Mouse (Mus musculus): ENCODE results near the gene Mmp23. TPM values are rescaled to one million over a fixed set of nuclear protein-coding genes. Genes with fewer than 3 reads are reported as not detected.
"Not testable (repeated sequence)": the region's sequence is repeated elsewhere in the genome, so short reads cannot be mapped to it uniquely, and the experiment has no call there.

Mmp23 gene
- polyA plus RNA-seq, 1 experiment from 2014 or later = 9.2 TPM

DNA sequence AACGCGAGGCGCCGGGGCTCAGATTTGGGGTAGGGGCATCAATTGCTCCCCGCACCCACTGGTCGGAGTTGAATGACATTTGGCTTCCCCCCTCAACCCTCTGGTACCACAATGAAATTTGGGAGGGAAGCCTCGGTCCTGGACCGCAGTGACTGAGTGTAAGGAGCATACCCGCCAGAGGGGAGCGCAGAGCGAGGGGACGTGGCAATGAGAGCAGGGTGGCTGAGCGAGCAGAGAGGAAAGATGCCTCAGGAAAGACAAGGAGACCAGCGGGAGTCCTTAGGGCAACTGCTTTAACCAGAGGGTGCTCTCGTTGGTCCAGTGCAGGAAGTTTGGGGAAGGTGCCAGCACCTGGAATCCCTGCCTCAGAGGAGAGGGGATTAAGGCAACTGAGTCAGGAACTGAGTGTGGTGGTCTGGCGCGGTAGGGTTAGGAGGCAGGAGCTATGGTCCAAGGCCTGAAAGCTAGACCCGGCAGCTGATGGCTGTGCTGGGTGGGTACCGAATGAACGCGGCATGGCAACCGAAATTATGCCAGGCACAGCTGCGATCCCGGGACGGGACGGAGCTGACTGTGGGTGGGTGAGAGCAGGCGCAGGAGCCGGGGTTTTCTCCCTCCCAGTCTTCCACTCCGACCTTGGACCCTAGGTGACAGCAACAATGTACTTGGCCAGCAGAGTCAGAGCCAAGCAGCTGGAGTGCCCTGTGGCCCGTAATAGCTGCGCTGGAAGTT, 433 bp upstream of the Mmp23 start:
- WGBS (ENCODE audit: insufficient replicate concordance) = 5% methylated on average over 31 of the region's 31 CpGs
- ATAC-seq = no peak
- Histone ChIP-seq H3K4me2 (peak overlapping the region; percentile 67), H3K27me3 (replicated peaks) (peaks cover 59% of the 10 kb centered on the region), H3K4me1 (peaks cover 44% of the 10 kb centered on the region), H3K36me3 (peaks cover 31% of the 10 kb centered on the region), H3K4me3 (peak overlapping the region; percentile 45), H3K9me3 (replicated peaks) (no peaks in the 10 kb centered on the region), H3K9ac (no peak overlapping the region), H3K27ac (no peak overlapping the region)

DNA sequence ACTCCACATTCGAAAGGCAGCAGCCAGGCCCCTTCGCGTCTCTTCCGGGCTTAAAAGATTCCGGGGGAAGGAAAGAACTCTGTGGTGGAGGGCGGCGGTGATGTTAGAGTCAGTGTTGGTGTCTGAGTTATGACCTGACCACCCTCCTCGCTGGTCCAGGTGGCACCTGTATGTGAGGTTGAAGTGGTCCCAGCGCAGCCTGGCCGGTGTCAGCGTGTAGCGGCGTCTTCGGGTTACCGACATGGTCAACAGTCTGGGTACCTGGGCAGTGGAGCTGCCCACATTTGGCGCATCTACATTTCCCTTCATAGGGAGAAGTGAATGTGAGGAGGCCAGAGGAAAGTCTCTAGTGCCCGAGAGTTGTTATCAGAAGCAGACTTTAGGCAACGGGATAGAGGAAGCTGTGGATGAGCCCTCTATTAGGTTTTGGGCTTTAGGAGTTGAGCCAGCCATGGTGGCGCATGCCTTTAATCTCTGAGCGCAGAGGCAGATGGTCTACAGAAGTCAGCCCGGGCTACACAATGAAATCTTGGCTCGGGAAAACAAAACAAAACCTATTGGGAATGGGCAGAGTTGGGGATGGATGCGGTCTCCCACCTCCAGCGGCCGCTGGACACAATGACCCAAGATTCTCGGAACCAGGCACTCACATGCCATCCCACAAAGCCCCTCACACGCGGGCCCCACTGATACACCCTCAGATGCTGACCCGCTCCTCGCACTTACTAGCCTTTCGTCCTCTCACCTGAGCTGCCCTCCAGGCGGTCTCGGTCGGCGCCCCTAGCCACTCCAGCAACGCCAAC, 700 bp downstream of the Mmp23 start:
- peak overlapping the region; percentile 67 for H3K4me2 ChIP-seq
- peak overlapping the region; percentile 34 for H3K4me3 ChIP-seq
- no peak for ATAC-seq
- peaks cover 42% of the 10 kb centered on the region for H3K36me3 ChIP-seq
- peaks cover 59% of the 10 kb centered on the region for H3K27me3 ChIP-seq (replicated peaks)
- H3K4me1 ChIP-seq = peaks cover 44% of the 10 kb centered on the region
- no peaks in the 10 kb centered on the region for H3K9me3 ChIP-seq (replicated peaks)
- 20% methylated on average over 36 of the region's 36 CpGs for WGBS (ENCODE audit: insufficient replicate concordance)
- peak overlapping the region; percentile 36; the same call in 1 of the 2 replicates for H3K9ac ChIP-seq
- H3K27ac ChIP-seq = no peak overlapping the region

DNA sequence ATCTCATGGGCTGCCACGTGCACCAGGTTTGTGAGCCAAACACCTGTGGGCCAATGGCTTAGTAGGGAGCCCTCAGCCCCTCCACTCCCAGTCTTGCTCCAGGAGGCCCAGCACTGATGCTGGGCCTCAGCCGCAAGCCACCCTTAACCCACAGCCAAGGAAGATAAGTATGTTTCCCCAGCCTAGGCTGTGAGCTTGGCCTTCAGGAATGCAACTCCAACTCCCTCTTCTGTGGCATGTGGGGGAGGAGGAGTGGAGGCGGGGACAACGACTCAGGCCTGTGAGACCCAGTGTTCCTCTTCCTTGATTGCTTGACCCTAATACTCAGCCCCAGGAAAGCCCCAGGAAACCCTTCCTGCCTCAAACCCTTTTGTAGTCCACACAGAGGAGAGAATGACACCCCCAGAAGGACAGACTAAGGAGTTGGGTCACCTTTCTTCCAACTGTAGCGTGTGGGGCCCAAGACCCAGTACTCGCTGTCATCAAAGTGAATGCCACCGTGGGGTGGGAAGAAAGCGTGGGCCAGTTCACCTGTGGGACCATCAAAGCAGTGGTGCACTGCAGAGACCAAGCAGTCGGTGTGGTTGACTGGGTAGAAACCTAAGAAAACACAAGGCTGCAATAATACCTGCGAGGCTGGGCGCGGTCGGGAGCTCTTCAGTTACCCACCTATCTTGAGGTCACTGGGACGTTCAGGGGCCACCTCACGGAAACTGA, 1.5 kb downstream of the Mmp23 start:
- Histone ChIP-seq H3K27me3 (replicated peaks) (peaks cover 59% of the 10 kb centered on the region), H3K4me1 (peaks cover 44% of the 10 kb centered on the region), H3K4me3 (no peak overlapping the region), H3K4me2 (no peak overlapping the region), H3K9ac (no peak overlapping the region), H3K27ac (no peak overlapping the region), H3K36me3 (peaks cover 50% of the 10 kb centered on the region), H3K9me3 (replicated peaks) (no peaks in the 10 kb centered on the region)
- no peak for ATAC-seq
- WGBS (ENCODE audit: insufficient replicate concordance) = 46% methylated on average over 15 of the region's 15 CpGs

DNA sequence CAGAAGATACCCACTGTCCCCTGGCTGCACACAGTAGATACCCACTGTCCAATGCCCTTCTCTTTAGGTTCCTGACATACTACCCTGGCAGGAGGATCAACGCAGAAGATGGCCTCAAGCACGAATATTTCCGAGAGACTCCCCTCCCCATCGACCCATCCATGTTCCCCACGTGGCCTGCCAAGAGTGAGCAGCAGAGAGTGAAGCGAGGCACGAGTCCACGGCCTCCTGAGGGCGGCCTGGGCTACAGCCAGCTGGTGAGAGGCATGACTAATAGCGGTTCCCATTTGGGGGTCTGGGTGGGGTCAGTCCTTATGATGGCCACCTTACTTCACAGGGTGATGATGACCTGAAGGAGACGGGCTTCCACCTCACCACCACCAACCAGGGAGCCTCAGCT, 3.8 kb downstream of the Mmp23 start:
- Histone ChIP-seq H3K27me3 (replicated peaks) (peaks cover 39% of the 10 kb centered on the region), H3K36me3 (peaks cover 70% of the 10 kb centered on the region), H3K9ac (no peak overlapping the region), H3K4me1 (peaks cover 31% of the 10 kb centered on the region), H3K9me3 (replicated peaks) (no peaks in the 10 kb centered on the region), H3K4me2 (no peak overlapping the region), H3K4me3 (no peak overlapping the region), H3K27ac (no peak overlapping the region)
- WGBS (ENCODE audit: insufficient replicate concordance) = 89% methylated on average over 11 of the region's 11 CpGs
- no peak for ATAC-seq

DNA sequence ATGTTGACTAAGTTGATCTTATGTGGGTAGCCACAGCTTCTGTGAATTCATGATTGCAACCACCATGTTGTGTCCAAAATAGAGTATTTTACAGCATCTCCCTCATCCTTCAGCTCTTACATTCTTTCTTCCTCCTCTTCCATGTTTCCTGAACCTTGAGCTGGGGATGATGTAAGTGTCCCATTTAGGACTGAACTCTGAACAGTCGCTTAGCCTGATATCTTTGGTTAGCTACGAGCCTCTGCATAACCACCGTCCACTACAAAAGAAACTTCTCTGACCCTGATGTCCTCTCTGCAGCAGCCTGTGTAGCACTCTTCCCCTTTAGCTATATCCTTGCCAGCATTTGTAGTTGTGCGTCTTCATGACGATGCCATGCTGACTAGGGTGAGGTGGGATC, 7.5 kb downstream of the Mmp23 start:
- Histone ChIP-seq H3K27ac (no peak overlapping the region), H3K4me1 (no peaks in the 10 kb centered on the region), H3K4me3 (no peak overlapping the region), H3K36me3 (peaks cover 97% of the 10 kb centered on the region), H3K9ac (no peak overlapping the region), H3K4me2 (no peak overlapping the region), H3K27me3 (replicated peaks) (0 out of 2 replicates have a peak, but pooled peaks cover 3% of the 10 kb centered on the region), H3K9me3 (replicated peaks) (no peaks in the 10 kb centered on the region)
- WGBS (ENCODE audit: insufficient replicate concordance) = 89% methylated on average over 5 of the region's 5 CpGs
- ATAC-seq = no peak

DNA sequence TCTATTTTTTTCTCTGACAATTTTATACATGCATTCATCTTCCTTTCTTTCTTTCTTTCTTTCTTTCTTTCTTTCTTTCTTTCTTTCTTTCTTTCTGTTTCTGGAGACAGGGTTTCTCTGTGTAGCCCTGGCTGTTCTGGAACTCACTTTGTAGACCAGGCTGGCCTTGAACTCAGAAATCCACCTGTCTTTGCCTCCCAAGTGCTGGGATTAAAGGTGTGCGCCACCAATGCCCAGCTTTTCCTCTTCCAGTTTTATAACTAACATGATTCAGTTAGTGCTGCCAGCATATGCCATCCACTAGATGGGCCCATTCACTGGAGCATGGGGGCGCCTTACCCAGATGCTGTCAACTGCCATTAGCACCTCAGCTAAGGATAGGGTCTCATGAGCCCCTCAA, 7.9 kb downstream of the Mmp23 start, which contains the start of gene Gm10563:
Gene Gm10563 (minus strand): TSS at position 101 of the 400 bp plus-strand sequence.
- not testable (repeated sequence) for H3K9me3 ChIP-seq (replicated peaks); H3K9ac ChIP-seq; H3K4me2 ChIP-seq; H3K27ac ChIP-seq; H3K4me3 ChIP-seq; ATAC-seq; H3K4me1 ChIP-seq; H3K27me3 ChIP-seq (replicated peaks)
- 86% methylated on average over 2 of the region's 2 CpGs for WGBS (ENCODE audit: insufficient replicate concordance)
- peaks cover 97% of the 10 kb centered on the region for H3K36me3 ChIP-seq

DNA sequence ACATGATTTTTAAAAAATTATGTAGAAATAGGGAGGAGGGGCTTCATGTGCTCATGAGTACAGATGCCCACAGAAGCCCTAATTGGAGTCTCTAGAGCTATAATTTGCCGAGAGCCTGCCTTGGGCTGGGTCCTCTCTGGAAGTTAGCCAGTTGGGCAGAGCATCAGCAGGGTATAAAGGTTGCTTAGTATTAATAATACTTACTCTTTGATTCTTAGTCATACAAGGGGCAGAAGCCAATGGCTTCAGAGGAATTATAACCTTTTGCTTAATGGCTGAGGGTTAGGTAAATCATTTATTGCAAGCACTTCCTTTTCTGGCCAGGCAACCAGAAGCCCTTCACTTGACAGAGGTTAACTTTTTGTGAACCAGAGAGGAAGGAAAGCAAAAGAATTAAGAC, 9.7 kb downstream of the Mmp23 start:
- H3K4me1 ChIP-seq = no peaks in the 10 kb centered on the region
- no peaks in the 10 kb centered on the region for H3K9me3 ChIP-seq (replicated peaks)
- H3K4me3 ChIP-seq = no peak overlapping the region
- no peak overlapping the region for H3K4me2 ChIP-seq
- H3K27me3 ChIP-seq (replicated peaks) = no peaks in the 10 kb centered on the region
- peaks cover 95% of the 10 kb centered on the region for H3K36me3 ChIP-seq
- H3K27ac ChIP-seq = no peak overlapping the region
- H3K9ac ChIP-seq = no peak overlapping the region
- 80% methylated on average over 1 of the region's 1 CpGs for WGBS (ENCODE audit: insufficient replicate concordance)
- no peak for ATAC-seq

DNA sequence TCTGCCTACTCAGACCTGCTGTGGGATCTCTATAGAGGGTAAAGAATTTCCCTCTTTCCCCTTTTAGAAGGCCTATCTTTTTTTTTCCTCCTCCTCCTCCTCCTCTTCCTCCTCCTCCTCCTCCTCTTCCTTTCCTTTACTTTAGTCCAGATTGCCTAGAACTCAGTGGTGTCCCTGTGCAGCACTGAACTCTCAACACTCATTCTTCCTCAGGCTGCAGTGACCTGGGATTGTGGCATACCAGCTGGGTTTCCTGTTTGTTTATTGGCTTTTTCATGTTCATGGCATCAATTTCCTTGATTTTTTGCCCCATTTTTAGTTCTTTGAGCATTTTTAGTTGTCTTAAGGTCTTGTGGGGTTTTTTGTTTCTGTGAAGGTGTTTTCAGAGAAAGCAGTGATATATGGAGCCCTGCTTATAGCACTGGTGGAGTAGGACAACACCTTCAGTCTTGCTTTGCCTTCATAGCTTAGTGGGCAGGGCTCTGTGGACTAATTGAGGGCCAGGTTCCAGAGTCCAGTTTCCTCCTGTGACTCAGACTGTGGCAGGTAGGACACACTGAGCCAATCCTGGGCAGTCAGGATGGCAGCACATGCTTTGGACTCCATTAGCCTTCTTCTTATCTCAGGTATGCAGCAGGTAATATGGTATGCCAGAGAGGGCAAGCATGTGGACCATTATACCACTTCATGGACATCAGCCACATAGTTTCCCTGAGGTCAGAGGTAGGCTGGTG, 17.3 kb downstream of the Mmp23 start:
- H3K27ac ChIP-seq = no peak overlapping the region

DNA sequence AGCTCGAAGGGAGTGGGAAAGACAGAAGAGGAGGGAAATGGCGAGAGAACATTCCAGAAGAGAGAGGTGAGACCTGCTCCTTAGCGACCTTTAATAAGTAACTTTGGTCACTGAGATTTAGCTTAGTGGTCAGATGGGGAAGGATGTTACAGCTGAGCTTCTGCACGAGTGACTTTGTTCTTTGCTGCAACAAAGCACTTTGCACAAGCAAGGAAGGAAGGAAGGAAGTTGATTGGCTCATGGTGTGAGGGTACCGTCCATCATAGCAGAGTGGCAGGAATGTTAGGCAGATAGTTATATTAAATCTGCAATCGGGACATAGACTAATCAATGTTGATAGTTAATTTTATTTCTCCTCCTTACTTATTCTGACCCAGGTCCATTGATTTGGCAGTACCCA, 22.9 kb downstream of the Mmp23 start:
- ATAC-seq = no peak
- H3K4me3 ChIP-seq = no peak overlapping the region
- H3K9ac ChIP-seq = no peak overlapping the region
- 68% methylated on average over 6 of the region's 6 CpGs for WGBS (ENCODE audit: insufficient replicate concordance)
- peaks cover 4% of the 10 kb centered on the region; the same call in 1 of the 2 replicates for H3K4me1 ChIP-seq
- H3K9me3 ChIP-seq (replicated peaks) = no peaks in the 10 kb centered on the region
- no peak overlapping the region for H3K27ac ChIP-seq
- H3K4me2 ChIP-seq = no peak overlapping the region
- no peaks in the 10 kb centered on the region for H3K27me3 ChIP-seq (replicated peaks)
- H3K36me3 ChIP-seq = peaks cover 84% of the 10 kb centered on the region

More for the DNA sequence above, 17.3 kb downstream of the Mmp23 start:
- no peak overlapping the region for H3K4me3 ChIP-seq
- no peak overlapping the region for H3K4me2 ChIP-seq
- ATAC-seq = no peak
- H3K36me3 ChIP-seq = peaks cover 95% of the 10 kb centered on the region
- H3K9me3 ChIP-seq (replicated peaks) = no peaks in the 10 kb centered on the region
- H3K27me3 ChIP-seq (replicated peaks) = no peaks in the 10 kb centered on the region
- H3K9ac ChIP-seq = no peak overlapping the region
- no peaks in the 10 kb centered on the region for H3K4me1 ChIP-seq

DNA sequence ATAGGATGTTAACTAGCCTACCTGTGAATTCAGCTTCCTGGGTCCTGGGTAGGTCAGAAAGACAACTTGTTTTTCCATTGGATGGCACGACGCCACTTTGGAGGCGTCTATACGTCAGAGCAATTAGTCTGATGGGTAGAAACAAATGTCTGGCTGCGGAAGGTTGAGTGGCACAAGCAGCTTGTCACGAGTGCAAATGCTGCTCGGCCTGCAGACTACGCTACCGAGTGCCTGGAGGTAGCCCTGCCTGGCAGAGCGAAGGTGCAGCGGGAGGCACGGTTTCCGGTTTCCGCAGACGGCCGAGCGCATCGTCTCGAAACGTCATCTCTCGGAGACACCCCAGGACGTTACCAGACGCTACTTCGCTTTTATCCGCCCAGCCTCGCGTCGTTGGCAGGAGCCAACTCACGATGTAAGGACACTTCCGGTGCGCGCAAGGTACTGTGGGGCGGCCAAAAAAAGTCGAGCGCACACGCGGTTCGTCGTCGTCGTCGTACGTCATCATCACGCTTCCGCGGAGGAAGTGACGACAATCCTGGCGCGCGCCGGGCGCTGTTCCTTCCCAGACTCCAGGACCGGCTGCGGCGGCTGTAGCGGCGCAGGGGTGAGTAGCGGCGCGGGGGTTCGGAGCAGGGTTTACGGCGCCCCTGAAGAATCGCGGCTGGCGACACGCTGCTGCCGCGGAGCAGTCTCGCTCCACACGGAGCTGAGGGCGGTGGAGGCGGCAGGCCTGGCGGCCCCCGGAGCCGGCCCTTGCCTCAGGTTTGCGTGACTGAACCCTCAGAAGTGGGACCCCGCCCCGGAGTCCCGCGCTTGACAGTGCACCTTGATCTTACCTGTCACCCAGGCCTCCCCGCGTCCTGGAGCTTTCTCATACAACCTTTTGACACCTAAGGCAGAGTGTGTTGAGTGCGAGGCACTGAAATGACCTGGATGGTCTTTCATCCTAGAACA, 28.6 kb downstream of the Mmp23 start, which contains the start of gene Cdk11b:
Gene Cdk11b (plus strand): TSS at position 517 of the 954 bp plus-strand sequence.
- Histone ChIP-seq H3K9ac (peak within 1 kb of the TSS; percentile 87), H3K4me3 (peak within 1 kb of the TSS; percentile 85)

More for the DNA sequence above, 28.6 kb downstream of the Mmp23 start, which contains the start of gene Cdk11b:
- Histone ChIP-seq H3K27me3 (replicated peaks) (no peaks in the 10 kb centered on the region), H3K4me1 (peaks cover 14% of the 10 kb centered on the region), H3K4me2 (peak within 1 kb of the TSS; percentile 68), H3K36me3 (peaks cover 58% of the 10 kb centered on the region), H3K9me3 (replicated peaks) (no peaks in the 10 kb centered on the region), H3K27ac (peak within 1 kb of the TSS; percentile 95)
- WGBS (ENCODE audit: insufficient replicate concordance) = under 1% methylated on average over 84 of the region's 84 CpGs
- ATAC-seq = peak; percentile 100
